ENCODE assay signal across 8 mouse cellular contexts in the genomic region with DNA sequence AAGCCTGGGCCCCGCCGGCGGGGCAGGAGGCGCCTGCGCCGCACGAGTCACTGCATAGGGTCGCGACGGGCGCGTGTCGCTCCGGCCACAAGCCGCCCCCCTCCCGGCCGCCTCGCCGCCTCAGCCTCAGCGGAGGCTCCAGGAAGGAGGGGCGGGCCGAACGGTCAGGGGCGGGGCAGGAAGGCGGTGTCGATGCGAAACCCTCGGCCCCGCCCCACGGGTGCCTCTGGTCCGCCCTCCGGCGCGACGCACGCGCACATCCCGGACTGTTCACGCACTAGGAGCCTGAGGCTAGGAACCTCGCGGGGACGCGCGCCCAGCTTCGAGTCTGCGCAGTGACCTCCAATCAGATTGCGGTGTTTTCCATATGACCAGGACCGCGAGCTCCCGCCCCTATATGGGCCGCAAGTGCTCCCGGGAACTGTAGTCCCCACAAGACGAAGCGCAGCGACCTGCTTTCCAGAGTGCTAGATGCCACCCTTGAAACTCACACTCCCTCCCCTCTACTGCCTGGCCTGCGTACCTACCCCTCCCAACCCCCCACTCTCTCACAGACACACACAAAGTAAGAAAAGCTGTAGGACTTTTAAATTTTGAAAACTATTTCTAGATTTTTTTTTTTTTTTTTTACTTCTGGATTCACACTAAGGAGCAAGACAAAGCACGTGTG. TPM values are rescaled to one million over a fixed set of nuclear protein-coding genes. Genes with fewer than 3 reads are reported as not detected.
A peak's percentile ranks its signal among the peaks of the same experiment; 100 is the strongest.
DNase-seq lines count a peak whose midpoint lies in the region; ATAC-seq and TF ChIP-seq lines count a peak whose summit lies in the region.

TSS of gene Ralgapa2 (minus strand) at position 434 of the 670 bp plus-strand sequence.

- peak within 1 kb of the TSS; percentile 89 for H3K9ac ChIP-seq in heart, embryonic 11.5 days (ENCODE audit: low read depth, low read length)
- H3K9ac ChIP-seq in kidney, embryonic 16.5 days (replicated peaks; ENCODE audit: low read length), result peak within 1 kb of the TSS; percentile 90
- H3K9ac ChIP-seq in liver, adult 2 months (ENCODE audit: low read depth, low read length), result peak within 1 kb of the TSS; percentile 86

- peak within 1 kb of the TSS; percentile 68 for H3K4me2 ChIP-seq in heart, embryonic 11.5 days
- H3K4me2 ChIP-seq in kidney, embryonic 16.5 days (replicated peaks; ENCODE audit: low read depth, low read length), result peak within 1 kb of the TSS; percentile 81
- peak within 1 kb of the TSS; percentile 94 for H3K4me2 ChIP-seq in myocyte (ENCODE audit: low read depth)

- H3K27me3 ChIP-seq in C2C12 (ENCODE audit: control insufficient read depth, insufficient read depth, insufficient read length) (no peaks in the 10 kb centered on the region), myocyte (ENCODE audit: control insufficient read depth, insufficient read depth, insufficient read length) (no peaks in the 10 kb centered on the region)
- no peaks in the 10 kb centered on the region for H3K27me3 ChIP-seq in erythroblast, embryonic 14.5 days (ENCODE audit: control insufficient read depth)
- H3K27me3 ChIP-seq in heart, embryonic 11.5 days (ENCODE audit: control insufficient read depth, insufficient read depth, low read length), result no peaks in the 10 kb centered on the region
- H3K27me3 ChIP-seq in kidney, embryonic 16.5 days (ENCODE audit: insufficient read depth, low read length), result no peaks in the 10 kb centered on the region
- H3K27me3 ChIP-seq in liver, adult 2 months (ENCODE audit: control insufficient read depth, insufficient read depth, low read length), result no peaks in the 10 kb centered on the region
- H3K27me3 ChIP-seq in splenic B cell, adult 2 months (ENCODE audit: control insufficient read depth, insufficient read depth, low read length, poor library complexity, severe bottlenecking), result no peaks in the 10 kb centered on the region

- H3K4me3 ChIP-seq in C2C12 (ENCODE audit: insufficient read depth, poor library complexity, severe bottlenecking), result peak within 1 kb of the TSS; percentile 83
- H3K4me3 ChIP-seq in erythroblast, embryonic 14.5 days (replicated peaks), result peak within 1 kb of the TSS; percentile 92
- H3K4me3 ChIP-seq in heart, embryonic 11.5 days (ENCODE audit: low read depth, low read length), result peak within 1 kb of the TSS; percentile 82
- peak within 1 kb of the TSS; percentile 94 for H3K4me3 ChIP-seq in kidney, embryonic 16.5 days (ENCODE audit: low read length)
- peak within 1 kb of the TSS; percentile 80 for H3K4me3 ChIP-seq in liver, adult 2 months (ENCODE audit: insufficient read depth, low read depth, low read length)
- H3K4me3 ChIP-seq in myocyte, result peak within 1 kb of the TSS; percentile 33

- H3K79me2 ChIP-seq in C2C12 (ENCODE audit: control insufficient read depth, insufficient read depth) (no peaks in the 10 kb centered on the region), myocyte (ENCODE audit: control insufficient read depth, insufficient read depth) (peaks cover 3% of the 10 kb centered on the region)
- peaks cover 14% of the 10 kb centered on the region; the same call in 1 of the 2 replicates for H3K79me2 ChIP-seq in liver, adult 2 months (ENCODE audit: control insufficient read depth, insufficient read depth, low read length)

- ATAC-seq in heart, embryonic 11.5 days (replicated peaks; ENCODE audit: insufficient number of reproducible peaks, low FRiP score, low TSS enrichment), result peak; percentile 99
- peak; percentile 98 for ATAC-seq in kidney, embryonic 16.5 days (ENCODE audit: low FRiP score, low TSS enrichment)

- H3K36me3 ChIP-seq in C2C12 (ENCODE audit: control insufficient read depth, insufficient read depth) (no peaks in the 10 kb centered on the region), myocyte (ENCODE audit: control insufficient read depth, insufficient read depth) (no peaks in the 10 kb centered on the region)
- no peaks in the 10 kb centered on the region for H3K36me3 ChIP-seq in erythroblast, embryonic 14.5 days (ENCODE audit: control insufficient read depth)
- H3K36me3 ChIP-seq in heart, embryonic 11.5 days (ENCODE audit: control insufficient read depth, insufficient read depth, low read length), result no peaks in the 10 kb centered on the region
- no peaks in the 10 kb centered on the region for H3K36me3 ChIP-seq in kidney, embryonic 16.5 days (ENCODE audit: insufficient read depth, low read length)
- no peaks in the 10 kb centered on the region for H3K36me3 ChIP-seq in liver, adult 2 months (ENCODE audit: control insufficient read depth, insufficient read depth, low read length)
- H3K36me3 ChIP-seq in splenic B cell, adult 2 months (ENCODE audit: control insufficient read depth, insufficient read depth, low read length, poor library complexity, severe bottlenecking), result no peaks in the 10 kb centered on the region

- TF ChIP-seq POLR2A in brain, embryonic 14.5 days (IDR thresholded peaks at IDR 0.05; ENCODE audit: borderline replicate concordance, extremely low read depth, insufficient read depth, insufficient read length, poor library complexity, severe bottlenecking), result peak; percentile 87
- peak; percentile 88 for TF ChIP-seq POLR2A in liver, adult 2 months (IDR thresholded peaks at IDR 0.05; ENCODE audit: extremely low read depth, insufficient read depth, low read length)
- peak; percentile 86 for TF ChIP-seq POLR2A in myocyte (IDR thresholded peaks at IDR 0.05; ENCODE audit: insufficient read length, low read depth)

- 1% methylated on average over 50 of the region's 57 CpGs for WGBS in heart, embryonic 11.5 days (ENCODE audit: insufficient replicate concordance)
- WGBS in kidney, embryonic 16.5 days, result under 1% methylated on average over 39 of the region's 57 CpGs
- under 1% methylated on average over 55 of the region's 57 CpGs for WGBS in liver, adult 2 months

- 0 out of 2 replicates have a peak within 1 kb of the TSS, but pooled peaks have one; percentile 54 for H3K27ac ChIP-seq in heart, embryonic 11.5 days (ENCODE audit: low read depth, low read length)
- peak within 1 kb of the TSS; percentile 43; the same call in 1 of the 2 replicates for H3K27ac ChIP-seq in kidney, embryonic 16.5 days (ENCODE audit: low read length)
- H3K27ac ChIP-seq in liver, adult 2 months (replicated peaks; ENCODE audit: insufficient read depth, low read depth, low read length), result peak within 1 kb of the TSS; percentile 87

- peak within 1 kb of the TSS; percentile 64 for H3ac ChIP-seq in C2C12 (ENCODE audit: control insufficient read depth, insufficient read length, low read depth)
- peak within 1 kb of the TSS; percentile 66 for H3ac ChIP-seq in myocyte (ENCODE audit: control insufficient read depth, insufficient read length)

- no peaks in the 10 kb centered on the region for H3K9me3 ChIP-seq in erythroblast, embryonic 14.5 days (ENCODE audit: control insufficient read depth, low read length)
- no peaks in the 10 kb centered on the region for H3K9me3 ChIP-seq in heart, embryonic 11.5 days (replicated peaks; ENCODE audit: control insufficient read depth, low read length)
- no peaks in the 10 kb centered on the region for H3K9me3 ChIP-seq in kidney, embryonic 16.5 days (ENCODE audit: low read length)

- peaks cover 22% of the 10 kb centered on the region for H3K4me1 ChIP-seq in erythroblast, embryonic 14.5 days (ENCODE audit: control insufficient read depth)
- peaks cover 9% of the 10 kb centered on the region for H3K4me1 ChIP-seq in heart, embryonic 11.5 days (ENCODE audit: control insufficient read depth, insufficient read depth, low read length)
- H3K4me1 ChIP-seq in kidney, embryonic 16.5 days (ENCODE audit: insufficient read depth, low read length), result peaks cover 8% of the 10 kb centered on the region; the same call in 1 of the 2 replicates
- peaks cover 11% of the 10 kb centered on the region; the same call in 1 of the 2 replicates for H3K4me1 ChIP-seq in liver, adult 2 months (ENCODE audit: control insufficient read depth, insufficient read depth, low read length)

- H3K79me3 ChIP-seq in C2C12 (ENCODE audit: low read depth), result peaks cover 3% of the 10 kb centered on the region

- TF ChIP-seq CTCF in C2C12 (IDR thresholded peaks at IDR 0.05; ENCODE audit: control insufficient read depth, insufficient read depth, insufficient read length), result no peak
- TF ChIP-seq CTCF in brain, embryonic 14.5 days (IDR thresholded peaks at IDR 0.05; ENCODE audit: borderline replicate concordance, extremely low read depth, insufficient read depth, insufficient read length), result no peak
- no peak for TF ChIP-seq CTCF in liver, adult 2 months (IDR thresholded peaks at IDR 0.05; ENCODE audit: low read depth, low read length)

- DNase-seq in brain, embryonic 14.5 days (ENCODE audit: low read depth), result peak; percentile 100
- peak; percentile 96 for DNase-seq in liver, adult 2 months (ENCODE audit: extremely low read depth, low read depth, low spot score)
- DNase-seq in splenic B cell, adult 2 months (ENCODE audit: low read depth, low spot score), result peak; percentile 100

TF ChIP-seq in C2C12, 6 proteins besides CTCF, POLR2A, EP300 and RAD21:
- TF ChIP-seq CEBPB (IDR thresholded peaks at IDR 0.05; ENCODE audit: low read depth) (no peak), MYOD1 (IDR thresholded peaks at IDR 0.05; ENCODE audit: control insufficient read depth, insufficient read length, low read depth) (no peak), MAX (IDR thresholded peaks at IDR 0.05) (peak; percentile 6)

TF ChIP-seq in myocyte, 11 proteins besides CTCF, POLR2A, EP300 and RAD21 (continues in another document):
- TF ChIP-seq SRF (IDR thresholded peaks at IDR 0.05; ENCODE audit: control insufficient read depth, insufficient read length, low read depth), result peak; percentile 24
- no peak for TF ChIP-seq TCF12 (IDR thresholded peaks at IDR 0.05; ENCODE audit: insufficient read depth, poor library complexity, severe bottlenecking)
- TF ChIP-seq MAX (IDR thresholded peaks at IDR 0.05; ENCODE audit: low read depth), result no peak
- no peak for TF ChIP-seq REST (IDR thresholded peaks at IDR 0.05; ENCODE audit: insufficient read depth, insufficient read length)
- TF ChIP-seq USF1 (IDR thresholded peaks at IDR 0.05; ENCODE audit: low read depth), result peak; percentile 24
- TF ChIP-seq MYOD1 (IDR thresholded peaks at IDR 0.05; ENCODE audit: control insufficient read depth in 1 of 3, insufficient read length in 2 of 3, low read depth in 2 of 3), result no peak
- TF ChIP-seq CEBPB (IDR thresholded peaks at IDR 0.05; ENCODE audit: insufficient read depth, poor library complexity, severe bottlenecking), result no peak
- no peak for TF ChIP-seq TCF3 (IDR thresholded peaks at IDR 0.05; ENCODE audit: insufficient read length, low read depth)
- peak; percentile 68 for TF ChIP-seq POLR2AphosphoS2 (IDR thresholded peaks at IDR 0.05; ENCODE audit: insufficient read length, low read depth)
- no peak for TF ChIP-seq E2F4 (IDR thresholded peaks at IDR 0.05; ENCODE audit: insufficient read depth)

RNA-seq across cellular contexts. Expression of gene Ralgapa2, which starts in this region (rescaled TPM):
- 2.3 TPM for polyA plus RNA-seq in C2C12 (2012; fragmentation: generic; extraction: Trizol)
- polyA plus RNA-seq in brain, embryonic 14.5 days (2012; rRNA removed), result 10.6 and 14.5 TPM in 2 replicates
- polyA plus RNA-seq in erythroblast, embryonic 14.5 days (2012), result 0.01 and 0.13 TPM in 2 replicates
- 10.6 TPM in 2 replicates for polyA plus RNA-seq in heart, embryonic 11.5 days (2014; fragmentation: Nextera tagmentation; extraction: Ambion mirVana)
- 6.8 and 8.0 TPM in 2 replicates for polyA plus RNA-seq in kidney, embryonic 16.5 days (2015; fragmentation: Nextera tagmentation; extraction: Ambion mirVana)
- total RNA-seq in liver, adult 2 months (2014; rRNA removed), result 54.2 and 58.0 TPM in 2 replicates
- 9.4 and 12.4 TPM in 2 replicates for polyA plus RNA-seq in liver, adult 2 months (2012; rRNA removed)
- 1.8 TPM for polyA plus RNA-seq in myocyte (2012; fragmentation: generic; extraction: Trizol)

Comparison
In these comparisons a context has a peak if more than half of its experiments do, and no peak if none do; other contexts are left out.
1. Peak in every context shown above with its lines: DNase-seq, ATAC-seq, H3K4me3 ChIP-seq and H3K27ac ChIP-seq.
2. H3K4me3 ChIP-seq: peak in every context shown above with its lines; median percentile 94 in kidney, embryonic 16.5 days; 92 in erythroblast, embryonic 14.5 days; 83 in C2C12; 82 in heart, embryonic 11.5 days; 80 in liver, adult 2 months; 33 in myocyte.